Mouse (Mus musculus): Measurements from ENCODE around the gene Sgce. TPM values are rescaled to one million over a fixed set of nuclear protein-coding genes. Genes with fewer than 3 reads are reported as not detected.

The Sgce gene
- total and polyA plus RNA-seq, 2 experiments from 2014 or later = 35.0 to 44.6 TPM

DNA sequence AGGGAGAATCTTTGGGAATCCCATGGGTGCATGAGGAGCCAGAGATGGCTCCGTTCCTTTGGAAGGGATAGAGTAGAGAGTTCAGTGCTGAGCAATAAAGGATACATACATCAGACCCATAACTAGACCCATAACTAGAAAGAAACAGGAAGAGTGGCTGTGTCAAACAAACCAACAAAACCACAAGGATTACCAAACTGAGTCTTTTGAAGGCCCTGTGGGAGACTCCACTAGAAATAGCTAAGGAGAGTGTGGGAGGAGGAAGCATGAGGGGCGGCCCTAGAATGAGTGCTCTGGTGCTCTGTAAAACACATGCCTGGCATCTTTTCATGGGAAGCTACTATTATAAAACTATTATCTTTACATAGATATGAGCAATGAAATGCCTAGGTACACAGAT is 18.7 kb downstream of the Sgce start:
- H3K9me3 ChIP-seq (ENCODE audit: low read length) = no peaks in the 10 kb centered on the region
- H3K36me3 ChIP-seq (ENCODE audit: insufficient read depth, low read length) = no peaks in the 10 kb centered on the region
- TF ChIP-seq CTCF (IDR thresholded peaks at IDR 0.05) = no peak
- H3K4me3 ChIP-seq (ENCODE audit: low read depth, low read length) = no peak overlapping the region
- no peak for ATAC-seq (ENCODE audit: low FRiP score)
- no peak for DNase-seq (ENCODE audit: low spot score)
- H3K4me2 ChIP-seq (ENCODE audit: low read depth, low read length, poor library complexity, severe bottlenecking) = no peak overlapping the region
- H3K27ac ChIP-seq (ENCODE audit: low read depth, low read length) = no peak overlapping the region
- no peaks in the 10 kb centered on the region for H3K27me3 ChIP-seq (ENCODE audit: insufficient read depth, low read length)
- no peak overlapping the region for H3K9ac ChIP-seq (replicated peaks; ENCODE audit: low read length, poor library complexity, severe bottlenecking)
- H3K4me1 ChIP-seq (ENCODE audit: insufficient read depth, low read length) = no peaks in the 10 kb centered on the region
- 98% methylated on average over 2 of the region's 2 CpGs for WGBS

DNA sequence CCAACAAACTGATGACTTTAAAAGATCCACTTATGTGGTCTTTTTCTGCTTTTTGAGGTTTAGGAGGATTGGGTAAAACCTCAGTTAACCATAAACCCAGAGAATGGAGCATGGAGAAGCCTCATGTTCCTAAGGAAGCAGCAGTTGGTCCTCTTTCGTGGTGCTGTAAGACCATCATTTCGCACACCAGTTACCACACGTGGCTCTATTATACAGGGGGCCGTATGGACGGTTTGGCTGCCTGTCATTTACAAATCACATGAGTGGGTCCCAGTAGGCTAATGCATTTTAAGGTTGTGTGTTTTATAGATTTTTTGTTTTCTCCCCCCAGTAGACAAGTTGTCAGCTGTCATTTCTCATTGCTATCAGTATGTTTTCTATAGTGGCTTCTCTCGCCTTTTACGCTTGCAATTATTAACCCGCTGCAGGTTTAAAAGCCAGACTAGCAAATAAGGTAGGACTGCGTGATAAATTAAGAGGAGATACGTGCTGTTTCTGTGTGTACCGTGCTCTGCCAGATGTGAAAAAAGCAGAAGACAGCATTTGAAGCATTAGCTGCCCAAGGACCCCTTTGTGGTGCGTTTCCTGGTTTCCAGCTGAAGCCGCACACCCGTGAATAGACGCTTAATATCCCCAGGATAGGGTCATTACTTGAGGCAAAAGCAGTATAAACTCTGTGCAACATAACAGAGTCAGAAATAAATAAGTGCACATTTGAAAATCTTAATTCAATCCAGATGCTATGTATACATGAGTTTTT is 22.8 kb downstream of the Sgce start:
- no peak for TF ChIP-seq CTCF (IDR thresholded peaks at IDR 0.05)
- Histone ChIP-seq H3K9me3 (ENCODE audit: low read length) (no peaks in the 10 kb centered on the region), H3K9ac (replicated peaks; ENCODE audit: low read length, poor library complexity, severe bottlenecking) (no peak overlapping the region), H3K27me3 (ENCODE audit: insufficient read depth, low read length) (no peaks in the 10 kb centered on the region), H3K4me3 (ENCODE audit: low read depth, low read length) (no peak overlapping the region), H3K4me2 (ENCODE audit: low read depth, low read length, poor library complexity, severe bottlenecking) (no peak overlapping the region), H3K27ac (ENCODE audit: low read depth, low read length) (no peak overlapping the region), H3K36me3 (ENCODE audit: insufficient read depth, low read length) (no peaks in the 10 kb centered on the region), H3K4me1 (ENCODE audit: insufficient read depth, low read length) (no peaks in the 10 kb centered on the region)
- no peak for ATAC-seq (ENCODE audit: low FRiP score)
- DNase-seq (ENCODE audit: low spot score) = no peak
- WGBS = 57% methylated on average over 15 of the region's 15 CpGs

DNA sequence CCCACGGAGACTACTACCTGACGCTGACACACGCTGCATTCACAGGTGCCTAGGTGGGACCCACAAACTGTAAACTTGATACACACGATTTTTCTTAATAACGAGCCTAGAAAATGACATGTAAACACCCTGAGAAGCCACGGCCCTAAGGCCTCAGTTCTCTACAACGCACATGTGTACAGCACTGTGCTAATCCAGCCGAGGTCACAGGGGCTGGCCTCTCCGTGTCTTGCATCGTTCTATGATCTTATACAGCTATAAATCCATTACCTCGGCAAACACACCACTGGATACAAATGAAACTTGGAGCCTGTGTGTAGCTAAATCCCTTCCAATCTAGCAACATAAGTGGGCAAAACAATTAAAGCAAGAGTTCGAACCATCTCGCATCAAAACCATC is 24.3 kb downstream of the Sgce start:
- no peak overlapping the region for H3K27ac ChIP-seq (ENCODE audit: low read depth, low read length)
- ATAC-seq (ENCODE audit: low FRiP score) = no peak
- WGBS = 73% methylated on average over 13 of the region's 13 CpGs

DNA sequence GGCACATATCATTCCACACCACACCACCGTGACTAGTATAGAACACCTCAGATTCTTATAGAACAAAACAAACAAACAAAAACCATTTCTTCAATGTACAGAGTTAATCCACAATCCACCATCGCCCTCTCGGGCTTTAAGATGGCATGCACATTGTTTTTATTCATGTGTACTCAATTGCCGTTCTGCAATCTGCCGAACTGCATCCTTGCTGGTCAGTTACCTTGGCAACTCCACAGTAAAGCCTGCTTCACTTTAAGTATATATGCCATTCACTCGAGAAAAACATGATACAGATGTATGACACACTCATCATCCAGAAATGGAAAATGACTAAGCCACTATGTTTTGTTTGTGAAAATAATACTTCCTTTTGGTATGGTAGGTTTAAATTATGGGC is 24.9 kb downstream of the Sgce start:
- H3K4me1 ChIP-seq (ENCODE audit: insufficient read depth, low read length) = no peaks in the 10 kb centered on the region
- no peaks in the 10 kb centered on the region for H3K27me3 ChIP-seq (ENCODE audit: insufficient read depth, low read length)
- 0 out of 2 replicates have a peak overlapping the region, but pooled peaks have one; percentile 6 for H3K4me2 ChIP-seq (ENCODE audit: low read depth, low read length, poor library complexity, severe bottlenecking)
- 14% methylated on average over 6 of the region's 6 CpGs for WGBS
- DNase-seq (ENCODE audit: low spot score) (peak; percentile 58), ATAC-seq (ENCODE audit: low FRiP score) (peak; percentile 65; the same call in 1 of the 2 replicates)
- peak; percentile 49 for TF ChIP-seq CTCF (IDR thresholded peaks at IDR 0.05)
- H3K9ac ChIP-seq (replicated peaks; ENCODE audit: low read length, poor library complexity, severe bottlenecking) = no peak overlapping the region
- H3K36me3 ChIP-seq (ENCODE audit: insufficient read depth, low read length) = no peaks in the 10 kb centered on the region
- no peaks in the 10 kb centered on the region for H3K9me3 ChIP-seq (ENCODE audit: low read length)
- H3K27ac ChIP-seq (ENCODE audit: low read depth, low read length) = no peak overlapping the region
- H3K4me3 ChIP-seq (ENCODE audit: low read depth, low read length) = no peak overlapping the region

More for the DNA sequence above, 24.3 kb downstream of the Sgce start:
- no peak for TF ChIP-seq CTCF (IDR thresholded peaks at IDR 0.05)
- DNase-seq (ENCODE audit: low spot score) = no peak
- Histone ChIP-seq H3K4me1 (ENCODE audit: insufficient read depth, low read length) (no peaks in the 10 kb centered on the region), H3K36me3 (ENCODE audit: insufficient read depth, low read length) (no peaks in the 10 kb centered on the region), H3K4me2 (ENCODE audit: low read depth, low read length, poor library complexity, severe bottlenecking) (no peak overlapping the region), H3K9ac (replicated peaks; ENCODE audit: low read length, poor library complexity, severe bottlenecking) (no peak overlapping the region), H3K9me3 (ENCODE audit: low read length) (no peaks in the 10 kb centered on the region), H3K27me3 (ENCODE audit: insufficient read depth, low read length) (no peaks in the 10 kb centered on the region), H3K4me3 (ENCODE audit: low read depth, low read length) (no peak overlapping the region)

DNA sequence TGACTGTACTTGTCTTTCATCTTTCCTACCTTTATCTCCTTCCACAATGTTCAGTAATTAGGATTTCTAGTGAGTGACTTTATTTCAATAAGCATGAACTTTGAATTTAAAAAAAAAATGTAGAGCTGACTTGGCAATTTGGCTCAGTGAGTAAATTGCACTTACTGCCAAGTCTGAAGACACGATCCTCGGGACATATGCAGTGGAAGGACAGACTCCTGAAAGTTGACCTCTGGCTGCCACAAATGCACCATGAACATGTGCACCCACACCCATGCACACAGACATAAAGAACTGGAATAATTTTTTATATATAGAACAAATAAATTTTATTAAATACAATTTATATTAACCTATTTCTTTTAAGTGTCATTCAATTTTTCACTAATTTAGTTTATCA is 29.7 kb downstream of the Sgce start:
- no peaks in the 10 kb centered on the region for H3K9me3 ChIP-seq (ENCODE audit: low read length)
- ATAC-seq (ENCODE audit: low FRiP score) = no peak
- WGBS = 85% methylated on average over 2 of the region's 2 CpGs

DNA sequence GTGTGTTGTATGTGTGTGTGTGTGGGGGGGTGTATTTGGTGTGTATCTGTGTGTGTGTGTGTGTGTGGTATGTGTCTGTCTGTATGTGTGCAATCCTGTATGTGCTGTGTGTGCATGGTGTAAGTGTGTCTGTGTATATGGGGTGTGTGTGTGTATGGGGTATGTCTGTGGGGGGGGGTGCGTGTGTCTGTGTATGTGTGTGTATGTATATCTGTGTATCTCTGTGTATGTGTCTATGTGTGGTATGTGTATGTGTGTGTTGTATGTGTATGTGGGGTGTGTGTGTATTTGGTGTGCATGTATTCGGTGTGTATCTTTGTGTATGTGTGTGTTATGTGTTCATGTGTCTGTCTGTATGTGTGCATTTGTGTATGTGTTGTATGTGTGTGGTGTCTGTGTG is 30.8 kb downstream of the Sgce start:
- Histone ChIP-seq H3K9me3 (ENCODE audit: low read length) (no peaks in the 10 kb centered on the region), H3K4me2 (ENCODE audit: low read depth, low read length, poor library complexity, severe bottlenecking) (no peak overlapping the region), H3K9ac (replicated peaks; ENCODE audit: low read length, poor library complexity, severe bottlenecking) (no peak overlapping the region), H3K27ac (ENCODE audit: low read depth, low read length) (no peak overlapping the region), H3K27me3 (ENCODE audit: insufficient read depth, low read length) (no peaks in the 10 kb centered on the region), H3K4me1 (ENCODE audit: insufficient read depth, low read length) (no peaks in the 10 kb centered on the region), H3K4me3 (ENCODE audit: low read depth, low read length) (no peak overlapping the region), H3K36me3 (ENCODE audit: insufficient read depth, low read length) (no peaks in the 10 kb centered on the region)
- ATAC-seq (ENCODE audit: low FRiP score) (no peak), DNase-seq (ENCODE audit: low spot score) (no peak)
- 100% methylated on average over 2 of the region's 2 CpGs for WGBS
- no peak for TF ChIP-seq CTCF (IDR thresholded peaks at IDR 0.05)

More for the DNA sequence above, 29.7 kb downstream of the Sgce start:
- Histone ChIP-seq H3K4me1 (ENCODE audit: insufficient read depth, low read length) (no peaks in the 10 kb centered on the region), H3K9ac (replicated peaks; ENCODE audit: low read length, poor library complexity, severe bottlenecking) (no peak overlapping the region), H3K27me3 (ENCODE audit: insufficient read depth, low read length) (no peaks in the 10 kb centered on the region), H3K4me3 (ENCODE audit: low read depth, low read length) (no peak overlapping the region), H3K27ac (ENCODE audit: low read depth, low read length) (no peak overlapping the region), H3K4me2 (ENCODE audit: low read depth, low read length, poor library complexity, severe bottlenecking) (no peak overlapping the region), H3K36me3 (ENCODE audit: insufficient read depth, low read length) (no peaks in the 10 kb centered on the region)
- no peak for TF ChIP-seq CTCF (IDR thresholded peaks at IDR 0.05)
- no peak for DNase-seq (ENCODE audit: low spot score)

Measured in midbrain, postnatal 0 days (tissue).